Mouse (Mus musculus) CD4-positive naive resting alpha-beta T cell, adult 57 days (primary cell): Measurements from ENCODE around the gene Ttc23. TPM values are rescaled to one million over a fixed set of nuclear protein-coding genes. Genes with fewer than 3 reads are reported as not detected.

ENCODE experiments used
- total RNA-seq: library from RNA; stranded (reverse); gene quantifications from one replicate; pipeline ENCODE4 v1.2.4, GENCODE M21; 2023

Gene Ttc23
- 4.5 TPM for total RNA-seq

GRCm38 (mm10) chr7:67647277-67647676 lies at the start of gene Ttc23:
Ttc23 (plus strand) TSS chr7:67647410.

GRCm38 (mm10) chr7:67644833-67645680 lies 2.2 kb upstream of the Ttc23 start, which contains the start of gene Lrrc28:
Lrrc28 (minus strand) TSS chr7:67645268.

GRCm38 (mm10) chr7:67759629-67759995 lies 112.4 kb downstream of the Ttc23 start, which contains the start of gene Synm:
Synm (minus strand) TSS chr7:67759742.

Other genes with a start within 250 kb of the Ttc23 start
- gene Lrrc28, start 2.1 kb upstream of the Ttc23 start, total RNA-seq: 30.1 TPM
- gene Synm, start 112.3 kb downstream of the Ttc23 start, total RNA-seq: 0.33 TPM